Mouse (Mus musculus) stomach, embryonic 16.5 days (tissue): Measurements from ENCODE around the gene Cpeb2. TPM values are rescaled to one million over a fixed set of nuclear protein-coding genes. Genes with fewer than 3 reads are reported as not detected.

Experiments used
- ATAC-seq: fragments of 200-750 bp; cut with Nextera tagmentation; 2 replicates; pipeline ENCODE4 v1.8.0; 2017; ENCODE audit warnings: moderate number of reproducible peaks, moderate TSS enrichment; ENCODE audit not compliant: insufficient read depth, low FRiP score
- H3K27ac ChIP-seq: fragments of 300-500 bp; sonication (generic); 2 replicates; pipeline ENCODE4 v1.5.1; 2014; ENCODE audit warnings: low read length
- H3K27me3 ChIP-seq: fragments of 300-500 bp; sonication (generic); 2 replicates; pipeline ENCODE4 v1.6.1; 2014; ENCODE audit warnings: low read length, control low read depth, mixed read lengths; ENCODE audit not compliant: control insufficient read depth, insufficient read depth
- H3K36me3 ChIP-seq: fragments of 300-500 bp; sonication (generic); 2 replicates; pipeline ENCODE4 v1.6.1; 2014; ENCODE audit warnings: low read length; ENCODE audit not compliant: control insufficient read depth, insufficient read depth
- H3K4me1 ChIP-seq: fragments of 300-500 bp; sonication (generic); 2 replicates; pipeline ENCODE4 v1.6.1; 2014; ENCODE audit warnings: low read length, control low read depth, mixed read lengths; ENCODE audit not compliant: control insufficient read depth, insufficient read depth
- H3K4me2 ChIP-seq: fragments of 300-500 bp; sonication (generic); 2 replicates; pipeline ENCODE4 v1.6.1; 2014; ENCODE audit warnings: low read depth, low read length, mixed read lengths
- H3K4me3 ChIP-seq: fragments of 300-500 bp; sonication (generic); replicated peaks from 2 replicates; pipeline ENCODE4 v1.5.1; 2014; ENCODE audit warnings: mild to moderate bottlenecking, low read length
- H3K9ac ChIP-seq: fragments of 300-500 bp; sonication (generic); 2 replicates; pipeline ENCODE4 v1.6.1; 2014; ENCODE audit warnings: low read length
- H3K9me3 ChIP-seq: fragments of 300-500 bp; sonication (generic); replicated peaks from 2 replicates; pipeline ENCODE4 v1.6.1; 2016; ENCODE audit warnings: low read length, control low read depth; ENCODE audit not compliant: control insufficient read depth
- WGBS: fragments of 180-500 bp; shearing (Covaris S2); extraction: QIAGEN DNeasy Blood & Tissue Kit; methylation state at CpG from one replicate; pipeline ENCODE4 v1.1.7; 2014; 5-methylcytosine and 5-hydroxymethylcytosine counted together
- polyA plus RNA-seq: library from polyadenylated mRNA; unstranded; fragments of >200 nt; fragmentation: Nextera tagmentation; extraction: Ambion mirVana; gene quantifications from 2 replicates; pipeline ENCODE4 v1.2.1, GENCODE M21; 2015

The Cpeb2 gene
- polyA plus RNA-seq, 1 experiment from 2014 or later: 5.7 TPM

DNA sequence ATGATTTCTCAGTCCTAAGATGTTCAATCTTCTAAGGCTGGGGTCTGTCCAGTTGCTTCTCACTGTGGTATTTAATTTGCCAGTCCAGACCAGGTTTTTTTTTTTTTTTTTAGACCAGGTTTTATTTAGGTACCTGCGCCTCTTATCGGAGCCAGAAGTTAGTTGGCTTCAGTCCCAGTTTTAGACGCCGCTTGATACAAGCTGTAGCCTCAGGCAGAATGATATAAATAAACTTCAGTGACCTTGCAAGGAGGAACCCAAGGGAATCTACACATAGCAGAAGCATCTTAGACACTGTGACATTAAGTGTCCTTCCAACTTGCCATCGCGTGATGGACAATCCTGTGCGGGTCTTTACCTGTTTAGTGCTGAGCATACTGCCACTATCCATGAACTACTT is 64.5 kb downstream of the Cpeb2 start:
- Histone ChIP-seq H3K27me3 (no peaks in the 10 kb centered on the region), H3K4me2 (no peak overlapping the region), H3K36me3 (no peaks in the 10 kb centered on the region), H3K9ac (no peak overlapping the region), H3K27ac (no peak overlapping the region), H3K4me1 (no peaks in the 10 kb centered on the region), H3K4me3 (no peak overlapping the region), H3K9me3 (no peaks in the 10 kb centered on the region)
- ATAC-seq: no peak
- 62% methylated on average over 7 of the region's 7 CpGs for WGBS

DNA sequence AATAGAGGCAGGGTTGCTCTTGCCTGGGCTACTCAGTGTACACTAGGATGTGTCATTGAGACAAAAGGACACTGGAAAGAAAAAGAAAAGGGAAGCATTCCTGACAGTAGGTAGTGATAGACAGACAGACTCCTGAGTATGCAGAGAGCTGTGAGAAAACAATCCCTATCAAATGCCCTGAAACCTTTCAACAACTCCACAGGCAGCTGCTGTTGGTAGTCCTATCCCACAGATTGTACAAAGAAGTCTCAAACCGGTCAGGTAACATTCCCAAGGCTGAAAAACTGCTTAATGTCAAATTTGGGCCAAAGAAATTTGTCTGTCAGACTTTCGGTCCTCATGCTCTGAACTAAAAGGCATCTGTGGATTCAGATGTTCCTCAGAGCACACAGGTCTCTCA is 66.0 kb downstream of the Cpeb2 start:
- no peaks in the 10 kb centered on the region for H3K9me3 ChIP-seq
- no peak overlapping the region for H3K27ac ChIP-seq
- no peak for ATAC-seq
- no peaks in the 10 kb centered on the region for H3K27me3 ChIP-seq
- no peaks in the 10 kb centered on the region for H3K36me3 ChIP-seq
- 63% methylated on average over 2 of the region's 2 CpGs for WGBS
- H3K4me3 ChIP-seq: no peak overlapping the region
- H3K4me2 ChIP-seq: no peak overlapping the region
- no peaks in the 10 kb centered on the region for H3K4me1 ChIP-seq
- H3K9ac ChIP-seq: no peak overlapping the region

DNA sequence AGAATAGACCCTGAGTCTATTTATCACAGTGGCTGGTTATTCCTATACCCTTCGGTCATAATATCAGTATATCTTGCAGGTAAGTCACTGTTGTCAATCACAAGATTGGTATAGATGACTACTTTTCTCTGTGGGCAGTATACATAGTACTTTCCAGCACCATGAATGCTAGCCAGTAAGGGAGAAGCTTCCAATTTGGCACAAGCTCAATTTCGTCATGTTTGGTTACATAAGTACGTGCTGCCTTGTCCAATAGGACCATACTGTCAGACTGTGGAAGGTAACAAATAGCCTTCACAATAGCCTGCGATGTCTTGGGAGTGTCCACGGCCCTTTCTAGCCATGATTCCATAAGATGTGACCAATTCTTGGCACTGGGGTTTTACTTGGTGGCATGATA is 67.1 kb downstream of the Cpeb2 start:
- H3K27me3 ChIP-seq: no peaks in the 10 kb centered on the region
- H3K9ac ChIP-seq: no peak overlapping the region
- H3K4me1 ChIP-seq: no peaks in the 10 kb centered on the region
- no peak overlapping the region for H3K4me2 ChIP-seq
- no peak overlapping the region for H3K27ac ChIP-seq
- H3K4me3 ChIP-seq: no peak overlapping the region
- no peak for ATAC-seq
- whole genome bisulfite sequencing: 86% methylated on average over 5 of the region's 5 CpGs
- no peaks in the 10 kb centered on the region for H3K36me3 ChIP-seq
- no peaks in the 10 kb centered on the region for H3K9me3 ChIP-seq

DNA sequence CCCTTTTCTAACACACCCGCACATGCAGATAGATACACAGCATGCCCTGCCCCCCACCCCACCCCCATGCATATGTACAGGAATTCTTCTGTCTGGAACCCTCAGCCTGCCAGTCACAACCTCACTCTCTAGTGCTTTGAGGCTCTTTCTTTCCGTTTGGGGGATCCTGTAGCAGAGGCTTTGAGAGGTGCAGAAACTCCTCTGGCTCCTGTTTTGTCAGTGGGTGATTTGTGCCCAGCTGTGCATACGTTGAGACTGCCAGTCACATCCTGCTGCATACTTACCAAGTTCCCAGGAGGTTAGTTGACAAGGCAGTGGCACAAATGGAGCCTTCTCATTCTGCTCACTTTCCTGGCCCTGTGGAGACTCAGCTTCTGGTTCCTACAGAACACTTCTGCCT is 68.0 kb downstream of the Cpeb2 start:
- Histone ChIP-seq H3K4me2 (no peak overlapping the region), H3K4me1 (no peaks in the 10 kb centered on the region), H3K36me3 (no peaks in the 10 kb centered on the region), H3K9me3 (no peaks in the 10 kb centered on the region), H3K27me3 (no peaks in the 10 kb centered on the region), H3K27ac (no peak overlapping the region), H3K9ac (no peak overlapping the region), H3K4me3 (no peak overlapping the region)
- 33% methylated on average over 3 of the region's 3 CpGs for WGBS
- no peak for ATAC-seq

DNA sequence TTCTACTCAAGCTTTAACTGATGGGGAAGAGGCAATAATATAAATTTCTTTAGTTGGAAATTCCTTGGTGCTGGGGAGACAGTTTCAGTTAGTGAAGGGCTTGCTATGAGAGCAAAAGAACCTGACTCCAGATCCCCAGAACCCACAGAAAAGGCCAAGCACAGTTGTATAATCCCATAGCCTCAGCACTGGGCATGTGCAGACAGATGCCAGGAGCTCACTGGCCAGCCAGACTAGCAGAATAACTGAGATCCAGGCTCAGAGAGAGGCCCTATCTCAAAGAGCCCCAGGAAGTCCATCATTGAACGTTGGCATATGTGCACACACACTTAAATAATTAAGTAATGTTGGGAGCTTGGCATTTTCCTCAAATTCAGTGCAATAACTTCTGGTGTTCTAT is 70.5 kb downstream of the Cpeb2 start:
- H3K27ac ChIP-seq: no peak overlapping the region
- no peak for ATAC-seq
- no peak overlapping the region for H3K4me3 ChIP-seq
- no peaks in the 10 kb centered on the region for H3K36me3 ChIP-seq
- H3K9me3 ChIP-seq: no peaks in the 10 kb centered on the region
- H3K27me3 ChIP-seq: no peaks in the 10 kb centered on the region
- H3K4me2 ChIP-seq: no peak overlapping the region
- 64% methylated on average over 1 of the region's 1 CpGs for WGBS
- no peaks in the 10 kb centered on the region for H3K4me1 ChIP-seq
- no peak overlapping the region for H3K9ac ChIP-seq

DNA sequence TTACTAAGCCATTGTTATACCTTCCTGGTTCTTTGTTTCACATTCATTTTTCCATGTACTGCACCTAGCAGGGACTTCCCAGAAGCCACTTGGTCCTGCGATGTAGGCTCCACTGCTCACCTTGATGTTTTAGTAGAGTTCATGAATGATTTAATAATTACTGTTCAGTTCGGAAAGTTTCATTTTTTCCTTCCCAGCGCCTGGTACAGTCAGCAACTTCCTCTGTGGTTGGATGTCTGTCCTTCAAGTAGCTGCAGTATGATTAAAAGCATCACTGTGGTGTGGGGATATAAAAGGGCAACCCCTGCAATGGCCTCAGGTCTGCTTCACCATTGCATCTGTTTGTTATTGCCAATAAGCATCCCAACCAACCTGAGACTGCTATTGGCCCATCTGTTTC is 72.5 kb downstream of the Cpeb2 start:
- no peaks in the 10 kb centered on the region for H3K4me1 ChIP-seq

DNA sequence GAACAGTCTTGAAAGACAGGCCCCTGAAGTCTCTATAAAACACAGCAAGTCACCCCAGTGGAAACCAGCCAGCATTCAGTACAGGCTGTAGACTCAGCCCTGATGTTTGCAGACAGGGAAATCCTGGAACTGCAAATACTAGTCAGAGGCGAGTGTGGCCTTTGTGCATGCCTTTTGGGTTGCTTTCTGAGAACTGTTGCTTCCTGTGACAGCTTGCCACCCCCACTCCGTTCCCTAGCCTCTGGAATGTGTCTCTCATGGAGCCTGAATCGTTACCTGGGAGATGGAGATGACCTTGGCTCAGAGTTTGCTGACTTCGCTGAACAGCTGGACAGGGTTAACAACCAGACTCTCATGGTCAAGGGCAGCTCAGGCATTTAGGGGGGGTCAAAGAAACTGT is 77.0 kb downstream of the Cpeb2 start:
- 25% methylated on average over 4 of the region's 4 CpGs for WGBS

More for the DNA sequence above, 72.5 kb downstream of the Cpeb2 start:
- ATAC-seq: no peak
- no peak overlapping the region for H3K27ac ChIP-seq
- H3K27me3 ChIP-seq: no peaks in the 10 kb centered on the region
- WGBS: 82% methylated on average over 3 of the region's 3 CpGs
- no peaks in the 10 kb centered on the region for H3K9me3 ChIP-seq
- H3K4me2 ChIP-seq: no peak overlapping the region
- no peaks in the 10 kb centered on the region for H3K36me3 ChIP-seq
- no peak overlapping the region for H3K9ac ChIP-seq
- H3K4me3 ChIP-seq: no peak overlapping the region

DNA sequence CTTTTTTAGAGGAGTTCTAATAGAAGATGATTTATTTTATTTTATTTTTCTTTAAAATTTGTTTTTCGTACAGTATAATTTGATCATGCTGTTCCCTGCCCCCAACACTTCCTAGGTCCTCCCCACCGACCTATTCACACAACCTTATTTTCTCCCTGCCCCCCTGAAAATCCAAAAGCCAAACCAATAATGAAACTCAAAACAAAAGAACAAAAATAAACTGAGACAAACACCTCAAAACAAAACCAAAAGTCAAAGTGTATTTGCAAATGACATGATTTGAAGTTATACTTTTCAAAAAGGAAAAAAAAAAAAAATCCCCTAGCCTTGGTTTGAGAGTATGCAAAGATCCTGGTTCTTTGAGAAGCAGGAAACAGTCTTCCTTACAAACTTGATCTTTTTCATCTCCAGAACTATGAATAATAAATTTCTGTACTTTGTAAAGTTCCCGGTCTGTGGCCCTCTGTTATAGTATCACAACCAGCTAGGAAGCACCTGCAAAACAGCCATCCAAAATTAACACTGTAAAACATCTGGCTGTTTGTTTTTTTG is 91.4 kb downstream of the Cpeb2 start:
- no peak overlapping the region for H3K4me2 ChIP-seq
- H3K9me3 ChIP-seq: no peaks in the 10 kb centered on the region
- H3K4me1 ChIP-seq: peaks cover 5% of the 10 kb centered on the region; the same call in 1 of the 2 replicates
- 87% methylated on average over 3 of the region's 3 CpGs for WGBS
- H3K27ac ChIP-seq: no peak overlapping the region
- no peak overlapping the region for H3K4me3 ChIP-seq
- no peak for ATAC-seq
- H3K36me3 ChIP-seq: no peaks in the 10 kb centered on the region
- no peak overlapping the region for H3K9ac ChIP-seq
- no peaks in the 10 kb centered on the region for H3K27me3 ChIP-seq

More for the DNA sequence above, 77.0 kb downstream of the Cpeb2 start:
- Histone ChIP-seq H3K9me3 (no peaks in the 10 kb centered on the region), H3K36me3 (no peaks in the 10 kb centered on the region), H3K27ac (no peak overlapping the region), H3K4me2 (no peak overlapping the region), H3K27me3 (no peaks in the 10 kb centered on the region), H3K4me3 (no peak overlapping the region), H3K9ac (no peak overlapping the region), H3K4me1 (no peaks in the 10 kb centered on the region)
- ATAC-seq: no peak

DNA sequence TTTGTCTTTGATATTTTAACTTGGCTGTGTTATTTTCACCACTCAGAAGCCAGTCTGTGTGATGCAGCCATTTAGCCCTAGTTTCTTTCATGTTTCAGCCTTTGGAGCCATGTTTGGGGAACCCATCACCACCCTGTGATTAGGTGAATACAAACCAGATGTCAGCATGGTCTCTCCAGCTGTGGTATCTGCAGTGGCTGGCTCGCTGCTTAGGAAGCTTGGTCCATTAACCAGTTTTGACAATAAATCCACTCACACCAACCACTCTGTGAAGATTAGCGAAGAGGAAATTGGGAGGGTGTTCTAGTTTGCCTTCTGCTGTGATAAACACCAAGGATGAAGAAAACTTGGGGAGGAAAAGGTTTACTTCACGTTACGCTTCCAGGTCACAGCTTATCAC is 92.6 kb downstream of the Cpeb2 start:
- Histone ChIP-seq H3K27me3 (no peaks in the 10 kb centered on the region), H3K9me3 (no peaks in the 10 kb centered on the region), H3K4me1 (peaks cover 5% of the 10 kb centered on the region; the same call in 1 of the 2 replicates), H3K4me2 (no peak overlapping the region), H3K36me3 (no peaks in the 10 kb centered on the region), H3K9ac (no peak overlapping the region), H3K27ac (no peak overlapping the region), H3K4me3 (no peak overlapping the region)
- no peak for ATAC-seq
- 66% methylated on average over 4 of the region's 4 CpGs for WGBS

DNA sequence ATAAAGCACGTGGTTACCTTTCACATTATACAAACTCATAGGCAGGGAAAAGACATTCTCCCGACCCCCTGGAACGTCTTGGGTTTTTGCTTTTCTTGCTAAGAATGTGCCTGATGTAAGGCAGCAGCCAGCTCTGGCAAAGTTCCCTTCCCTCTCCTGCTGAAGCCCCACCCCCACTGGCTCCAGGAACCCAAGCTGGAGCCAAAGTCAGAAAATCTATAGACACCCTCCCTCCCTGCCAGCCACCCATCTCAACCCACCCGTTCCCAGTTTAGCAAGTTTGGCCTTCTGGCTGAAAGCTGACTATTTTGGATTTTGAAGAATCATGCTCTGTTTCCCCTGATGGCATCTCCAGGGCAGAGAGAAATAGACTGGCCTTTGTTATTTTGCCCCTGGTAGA is 95.6 kb downstream of the Cpeb2 start:
- Histone ChIP-seq H3K4me1 (peaks cover 5% of the 10 kb centered on the region; the same call in 1 of the 2 replicates), H3K27ac (no peak overlapping the region), H3K4me2 (no peak overlapping the region), H3K9ac (no peak overlapping the region), H3K4me3 (no peak overlapping the region), H3K9me3 (no peaks in the 10 kb centered on the region), H3K36me3 (no peaks in the 10 kb centered on the region), H3K27me3 (no peaks in the 10 kb centered on the region)
- WGBS: 16% methylated on average over 4 of the region's 4 CpGs
- peak; percentile 68; the same call in 1 of the 2 replicates for ATAC-seq
